Mouse (Mus musculus): ENCODE data around the gene Gp1ba.

DNA sequence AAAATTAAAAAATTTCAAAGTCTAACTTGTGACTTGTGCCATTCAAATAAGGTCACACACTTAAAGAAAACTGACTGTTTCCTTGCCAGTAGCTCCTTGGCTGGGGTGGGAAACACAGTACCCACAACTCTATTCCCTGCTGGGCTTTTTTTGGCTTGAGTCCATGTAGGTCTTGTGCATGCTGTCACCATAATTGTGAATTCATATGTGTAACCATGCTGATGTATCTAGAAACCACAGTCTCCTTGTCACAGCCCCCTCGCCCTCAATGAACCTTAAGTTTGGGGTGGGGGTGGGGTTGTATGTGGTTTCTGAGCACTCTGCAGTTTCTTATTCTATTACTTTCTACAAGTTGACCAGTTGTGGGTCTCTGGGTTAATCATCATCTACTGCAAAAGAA lies 47.2 kb upstream of the Gp1ba start:
- no peak for TF ChIP-seq CTCF (conservative IDR thresholded peaks at IDR 0.05; ENCODE audit: insufficient read depth, insufficient read length, low read depth, low read length)
- TF ChIP-seq POLR2A (IDR thresholded peaks at IDR 0.05; ENCODE audit: low read depth, low read length), result no peak
